ENCODE assay signal across 8 mouse cellular contexts in the genomic region with DNA sequence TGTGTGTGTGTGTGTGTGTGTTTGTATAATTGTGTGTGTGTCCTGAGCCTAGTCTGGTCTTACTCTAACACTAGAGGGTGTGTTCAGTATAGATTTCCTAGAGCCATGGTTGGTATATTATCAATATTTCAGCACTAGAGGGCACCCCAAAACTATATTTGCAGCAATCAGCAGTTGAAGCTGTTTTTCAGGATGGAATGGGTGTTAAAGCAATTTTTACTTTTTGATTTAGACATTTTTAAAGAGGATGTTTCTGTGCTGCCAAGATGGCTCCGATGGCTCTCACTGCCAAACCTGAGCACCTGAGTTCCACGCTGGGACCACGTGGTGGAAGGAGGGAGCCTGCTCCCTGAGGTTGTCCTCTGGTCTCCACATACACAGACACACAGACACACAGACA. TPM values are rescaled to one million over a fixed set of nuclear protein-coding genes. Genes with fewer than 3 reads are reported as not detected.
DNase-seq lines count a peak whose midpoint lies in the region; ATAC-seq and TF ChIP-seq lines count a peak whose summit lies in the region.

No protein-coding gene starts in this region.

- intact Hi-C loops in left cerebral cortex, adult 2 months (cut with DNase I): loop anchor here (1.0 to 5.0 kb wide), 3 partner anchors 308 to 783 kb away; no protein-coding TSS in a partner anchor

- H3K27me3 ChIP-seq in splenic B cell, adult 2 months (ENCODE audit: control insufficient read depth, insufficient read depth, low read length, poor library complexity, severe bottlenecking): no peaks in the 10 kb centered on the region

- ATAC-seq in frontal cortex, adult (ENCODE audit: low TSS enrichment): peak; percentile 87

- TF ChIP-seq CTCF in left cerebral cortex, adult 2 months (IDR thresholded peaks at IDR 0.05): peak; percentile 55

- DNase-seq in frontal cortex, postnatal 10 days (ENCODE audit: low spot score in 2 of 2): no peak
- DNase-seq in right cerebral cortex, postnatal 10 days (ENCODE audit: low spot score in 2 of 2): peak; percentile 45 to 49
- no peak for DNase-seq in right cerebral cortex, postnatal 14 days
- no peak for DNase-seq in left cerebral cortex, adult 2 months (ENCODE audit: extremely low spot score in 1 of 2, low spot score in 2 of 2)
- peak; percentile 47 for DNase-seq in splenic B cell, adult 2 months (ENCODE audit: low read depth, low spot score)
- DNase-seq in ovary, postnatal 14 days (ENCODE audit: low spot score): no peak
- DNase-seq in urinary bladder, postnatal 4 days (ENCODE audit: low spot score in 2 of 2): no peak

- H3K27ac ChIP-seq in left cerebral cortex, adult 2 months: no peak overlapping the region

- H3K36me3 ChIP-seq in splenic B cell, adult 2 months (ENCODE audit: control insufficient read depth, insufficient read depth, low read length, poor library complexity, severe bottlenecking): no peaks in the 10 kb centered on the region

- H3K4me3 ChIP-seq in left cerebral cortex, adult 2 months: no peak overlapping the region

RNA-seq across cellular contexts. Expression of a gene that starts 19.4 kb away (rescaled TPM):
- 10 to 100 TPM; 39.8 to 39.9 TPM for total RNA-seq in left cerebral cortex, adult 2 months (2021)

RNA-seq across cellular contexts. Expression of a gene that starts 50.2 kb away (rescaled TPM):
- 10 to 100 TPM; 35.2 to 36.9 TPM for total RNA-seq in left cerebral cortex, adult 2 months (2021)

Comparison
In these comparisons a context has a peak if more than half of its experiments do, and no peak if none do; other contexts are left out.
1. DNase-seq: peak in right cerebral cortex, postnatal 10 days (2 of 2) and splenic B cell, adult 2 months (single experiment); none in frontal cortex, postnatal 10 days (0 of 2), right cerebral cortex, postnatal 14 days (single experiment), left cerebral cortex, adult 2 months (0 of 2), ovary, postnatal 14 days (single experiment) and urinary bladder, postnatal 4 days (0 of 2).